Mouse (Mus musculus) adrenal gland, postnatal 14 days (tissue): ENCODE data around the gene Gas7. TPM values are rescaled to one million over a fixed set of nuclear protein-coding genes. Genes with fewer than 3 reads are reported as not detected.

ENCODE experiments used
- DNase-seq: peaks from one replicate; pipeline ENCODE4 v3.0.0; 2021; ENCODE audit warnings: mixed read lengths
- total RNA-seq: library from RNA; stranded (reverse); gene quantifications from 2 replicates; pipeline ENCODE4 v1.2.3, GENCODE M21; 2021

Gas7 gene
- total RNA-seq, 1 experiment from 2014 or later: 23.3 TPM

GRCm38 (mm10) chr11:67577472-67577871 lies 122.2 kb downstream of the Gas7 start:
- DNase-seq: no peak

- no peak for DNase-seq
Observed at GRCm38 (mm10) chr11:67577994-67578393, 122.8 kb downstream of the Gas7 start.

DNA sequence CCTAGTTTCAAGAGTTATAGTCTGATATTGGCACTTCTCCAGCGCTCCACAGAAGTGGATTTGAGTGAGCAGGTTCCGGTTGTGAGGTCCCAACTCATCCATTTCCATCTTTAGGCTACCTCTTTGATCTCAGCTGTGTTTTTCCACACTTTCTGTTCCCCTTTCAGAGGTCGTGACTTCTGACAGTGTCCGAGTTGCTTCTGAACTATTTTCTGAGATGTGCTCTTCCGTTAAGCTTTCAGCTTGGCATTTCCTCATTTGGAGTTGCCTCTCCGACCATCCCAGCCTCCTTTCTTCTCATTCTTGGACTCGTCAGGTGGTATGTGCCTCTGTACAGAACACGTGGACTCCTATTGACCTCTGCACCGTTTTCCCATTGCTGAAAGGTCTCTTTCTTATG lies 123.9 kb downstream of the Gas7 start:
- no peak for DNase-seq

- no peak for DNase-seq
Observed at GRCm38 (mm10) chr11:67581549-67581948, 126.3 kb downstream of the Gas7 start.

GRCm38 (mm10) chr11:67582570-67582969 lies 127.3 kb downstream of the Gas7 start:
- no peak for DNase-seq

GRCm38 (mm10) chr11:67585016-67585415 lies 129.8 kb downstream of the Gas7 start:
- no peak for DNase-seq

DNA sequence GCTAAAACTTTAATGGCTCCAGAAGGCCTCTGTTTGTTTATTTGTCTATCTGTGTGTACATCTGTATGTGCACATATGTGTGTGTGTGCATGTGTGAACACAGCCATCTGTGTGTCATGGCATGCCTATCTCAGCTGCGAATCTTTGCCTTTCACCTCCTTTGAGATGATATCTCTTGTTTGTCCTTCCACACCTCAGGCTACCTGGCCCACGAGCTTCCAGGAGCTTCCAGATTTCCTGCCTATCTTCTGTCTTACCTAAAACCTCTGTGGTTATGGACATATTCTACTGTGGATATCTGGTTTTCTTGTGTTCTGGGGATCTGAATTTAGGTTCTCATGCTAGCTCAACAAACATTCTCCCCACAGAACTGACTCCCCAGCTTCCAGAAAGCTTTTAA lies 130.4 kb downstream of the Gas7 start:
- DNase-seq: no peak

DNA sequence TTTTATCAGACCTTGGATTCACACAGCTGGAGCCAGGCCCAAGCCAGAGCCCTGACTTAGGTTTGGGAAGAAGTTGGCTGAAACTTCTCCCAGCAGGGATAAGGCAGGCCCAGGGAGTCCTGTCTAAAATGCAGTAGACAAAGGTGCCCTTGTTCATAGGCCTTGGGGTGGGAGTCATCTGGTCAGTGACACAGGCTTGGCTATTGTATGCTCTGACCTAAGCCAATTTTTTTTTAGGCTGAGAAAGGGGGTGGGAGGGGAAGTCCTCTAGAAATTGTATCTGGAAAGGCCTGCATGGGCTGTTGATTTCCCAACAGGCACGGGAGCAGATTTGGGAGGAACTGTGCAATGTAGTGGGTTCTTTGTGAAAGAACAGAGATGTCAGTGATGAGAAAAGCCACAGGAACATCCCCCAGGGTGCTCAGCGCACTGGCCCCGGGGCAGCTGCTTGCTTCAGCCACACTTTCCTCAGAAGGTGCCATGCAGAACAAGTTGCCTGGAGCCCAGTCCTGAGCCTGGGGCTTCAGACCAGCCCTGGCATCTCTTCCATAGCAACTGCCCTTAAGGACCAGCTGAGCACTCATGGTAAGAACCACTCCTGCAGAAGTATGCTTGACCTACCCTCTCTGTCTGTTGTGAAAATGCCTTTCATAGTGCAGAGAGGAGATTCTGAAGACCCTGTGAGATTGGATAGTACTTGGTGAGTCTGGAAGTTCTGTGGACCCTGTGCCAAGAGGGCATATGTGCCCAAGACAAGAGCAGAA lies 131.2 kb downstream of the Gas7 start:
- DNase-seq: peak; percentile 71

DNA sequence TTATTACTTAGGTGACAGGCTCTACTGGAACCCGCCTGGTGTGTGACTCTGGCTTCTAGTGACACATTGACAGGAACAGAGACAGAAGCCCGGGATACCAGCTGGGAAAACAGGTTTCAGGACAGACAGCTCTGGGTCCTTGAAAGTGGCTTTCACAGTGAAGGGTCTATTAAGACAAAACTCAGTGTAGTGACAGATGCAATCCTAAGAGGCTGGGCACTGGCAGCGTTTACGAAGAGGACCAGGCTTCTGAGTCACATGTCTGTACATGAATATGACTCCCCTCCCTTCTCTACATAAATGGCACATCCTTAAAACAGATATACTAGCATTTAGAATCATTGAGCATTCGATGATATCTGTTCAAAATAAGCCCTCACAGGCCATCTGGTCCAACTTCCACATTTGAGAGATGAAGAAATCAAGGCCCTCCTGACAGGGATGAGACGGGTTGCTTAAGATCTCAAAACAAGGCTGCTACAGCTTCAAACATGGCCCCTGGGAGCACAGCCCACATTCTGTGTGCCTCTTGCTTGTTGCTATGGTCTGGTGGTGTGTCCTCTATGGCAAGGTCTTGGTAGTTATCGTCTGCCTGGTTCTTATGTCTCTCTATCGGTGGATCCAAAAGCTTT lies 133.1 kb downstream of the Gas7 start:
- DNase-seq: no peak

GRCm38 (mm10) chr11:67588828-67589314 lies 133.6 kb downstream of the Gas7 start:
- DNase-seq: peak; percentile 70

DNA sequence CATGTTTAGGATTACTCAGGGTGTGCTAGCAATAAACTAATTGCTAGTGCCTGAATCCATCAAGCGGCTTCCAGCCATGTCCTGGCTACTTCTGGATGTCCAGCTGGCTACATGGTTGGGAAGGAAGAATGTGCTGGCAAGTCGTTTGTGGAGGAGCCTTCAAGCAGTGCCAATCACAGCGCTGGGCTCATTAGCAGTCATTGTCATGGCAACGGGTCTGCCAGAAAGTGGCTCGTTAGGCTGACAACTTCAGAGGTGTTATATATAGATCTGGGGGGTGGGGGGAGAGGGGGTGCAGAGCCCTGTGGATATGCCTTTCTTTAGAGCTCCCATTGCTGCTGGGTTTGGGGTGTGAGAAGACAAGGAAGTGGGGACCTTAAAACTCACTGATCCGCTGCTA lies 141.0 kb downstream of the Gas7 start:
- no peak for DNase-seq

DNA sequence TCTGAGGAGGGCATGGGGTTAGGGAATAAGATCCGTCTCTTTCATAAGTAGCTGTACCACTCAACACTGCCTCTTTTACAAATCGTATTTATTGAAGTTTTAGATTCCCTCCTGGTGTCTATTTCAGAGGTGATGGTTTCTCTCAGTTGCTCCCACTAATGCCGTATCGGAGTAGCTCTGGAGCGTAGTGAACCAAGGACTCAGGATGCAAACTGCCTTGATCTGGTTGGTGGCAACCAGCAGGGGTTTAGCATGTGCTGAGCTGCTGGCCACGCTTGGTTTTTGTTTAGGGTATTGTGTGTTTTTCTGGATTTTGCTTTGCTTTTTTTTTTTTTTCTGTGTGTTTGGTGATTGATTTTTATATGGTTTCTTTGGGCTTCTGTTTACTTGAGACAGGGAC lies 141.6 kb downstream of the Gas7 start:
- no peak for DNase-seq

- no peak for DNase-seq
Observed at GRCm38 (mm10) chr11:67597388-67597787, 142.2 kb downstream of the Gas7 start.

DNA sequence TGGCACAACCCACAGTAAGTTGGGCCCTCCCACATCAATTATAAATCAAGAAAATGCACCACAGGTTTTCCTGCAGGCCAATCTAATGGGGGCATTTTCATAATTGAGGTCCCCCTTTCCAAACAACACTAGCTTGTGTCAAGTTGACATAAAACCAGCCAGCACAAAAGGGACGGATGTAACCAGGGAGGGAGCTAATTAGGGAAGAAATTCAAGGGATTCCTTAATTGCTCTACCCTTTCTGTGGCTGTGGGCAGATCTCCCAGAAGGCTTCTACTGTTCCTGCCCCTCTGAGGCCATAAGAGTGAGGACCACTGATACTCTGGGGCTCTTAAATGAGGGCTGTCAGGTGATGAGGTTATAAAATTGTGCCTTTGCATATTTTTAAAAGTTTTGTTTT lies 143.9 kb downstream of the Gas7 start:
- no peak for DNase-seq

GRCm38 (mm10) chr11:67600710-67601430 lies 145.6 kb downstream of the Gas7 start:
- no peak for DNase-seq

GRCm38 (mm10) chr11:67602711-67603369 lies 147.6 kb downstream of the Gas7 start:
- no peak for DNase-seq

GRCm38 (mm10) chr11:67604481-67604880 lies 149.2 kb downstream of the Gas7 start:
- no peak for DNase-seq

DNA sequence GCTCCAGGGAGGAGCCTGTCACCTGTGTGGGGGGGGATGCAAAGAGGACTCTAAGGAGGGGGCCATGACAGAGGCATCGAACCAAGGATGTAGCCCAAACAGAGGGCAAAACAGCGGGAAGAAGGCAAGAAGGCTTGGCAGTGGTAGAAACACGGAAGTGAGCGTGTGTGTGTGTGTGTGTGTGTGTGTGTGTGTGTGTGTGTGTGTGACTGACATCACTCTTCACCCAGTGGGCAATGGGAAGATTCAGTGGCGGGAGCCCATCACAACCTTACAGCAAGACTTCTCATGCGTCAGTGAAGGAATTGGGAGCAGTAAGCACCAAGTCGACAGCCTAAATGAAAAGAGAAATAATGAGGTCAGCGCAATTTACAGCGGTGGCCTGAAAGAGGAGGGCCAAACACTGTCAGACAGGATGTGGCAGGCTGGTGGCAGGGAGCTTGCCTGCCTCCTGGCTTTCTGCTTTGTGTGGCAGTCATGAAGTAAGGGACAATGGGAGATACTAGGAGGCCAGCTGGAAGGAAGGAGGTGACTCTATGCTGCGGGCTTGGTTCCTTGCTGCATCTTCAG lies 153.0 kb downstream of the Gas7 start:
- DNase-seq: no peak

DNA sequence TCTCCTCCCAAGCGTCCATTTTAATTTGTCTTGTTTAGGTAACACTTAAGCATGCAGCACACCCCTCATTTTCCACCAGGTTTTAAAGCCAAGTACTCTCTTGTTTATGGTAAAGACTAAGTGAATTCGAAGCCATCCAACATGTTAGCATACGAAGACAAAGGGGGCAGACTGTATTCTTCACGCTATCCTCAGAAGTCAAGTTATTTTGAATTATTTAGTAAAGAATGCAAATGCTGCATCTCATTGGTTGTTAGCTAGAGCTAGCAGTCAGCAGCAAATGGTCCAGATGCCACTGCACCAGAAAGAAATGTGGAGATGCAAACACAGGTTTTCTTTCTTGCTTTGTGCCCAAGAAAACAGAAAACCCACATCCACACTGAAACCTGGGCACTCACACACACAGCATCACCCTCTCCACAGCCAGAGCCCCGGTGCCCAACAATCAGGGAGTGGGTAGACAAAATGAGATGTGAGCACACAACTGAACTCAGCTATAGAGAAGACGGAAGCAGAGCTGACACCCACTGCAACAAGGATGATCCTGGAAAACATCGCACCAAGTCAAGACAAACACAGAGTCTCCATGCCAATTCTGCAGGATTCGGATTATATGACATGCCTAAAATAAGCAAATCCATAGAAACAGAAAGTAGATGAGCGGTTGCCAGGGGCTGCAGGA lies 157.1 kb downstream of the Gas7 start:
- DNase-seq: no peak

DNA sequence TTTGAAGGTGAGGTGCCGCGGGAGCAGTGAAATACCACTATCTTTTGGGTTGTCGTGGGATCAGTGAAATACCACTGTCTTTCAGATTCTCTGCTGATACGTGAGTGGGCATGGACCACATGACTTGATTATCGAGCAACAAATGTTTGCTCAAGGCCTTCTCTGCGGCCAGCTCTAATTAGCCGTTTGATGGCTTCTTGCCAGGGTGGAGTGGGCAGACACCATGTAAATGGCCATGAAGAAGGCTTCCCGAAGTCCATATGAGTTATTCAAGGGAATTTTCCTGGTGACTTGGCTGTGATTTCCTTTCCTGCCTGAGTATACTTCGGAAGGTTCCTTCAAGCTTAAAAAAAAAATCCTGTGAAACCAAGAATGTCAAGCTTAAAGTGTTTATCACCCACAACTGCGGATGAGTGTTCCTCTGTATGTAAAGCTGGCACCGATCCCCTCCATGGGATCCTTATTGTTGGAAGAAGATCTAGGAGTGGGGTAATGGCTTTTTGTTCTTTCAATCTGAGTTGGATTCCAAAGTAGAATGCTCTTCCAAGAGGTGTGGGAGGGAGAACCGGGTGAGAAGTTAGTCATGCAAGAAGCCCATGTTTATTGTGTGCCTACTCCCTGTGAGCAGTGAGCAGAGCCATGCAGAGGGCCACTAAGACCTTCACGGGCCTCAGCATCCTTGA lies 161.5 kb downstream of the Gas7 start:
- no peak for DNase-seq

- no peak for DNase-seq
Observed at GRCm38 (mm10) chr11:67622340-67622739, 167.1 kb downstream of the Gas7 start.
